Mouse (Mus musculus) B cell, adult 2 months (primary cell): Measurements from ENCODE around the gene Pklr.

Experiments used
- DNase-seq, 2 experiments: peaks; one replicate each; pipeline ENCODE4 v3.0.0; 2022

Pklr gene

GRCm38 (mm10) chr3:89135958-89136357, at the start of gene Pklr:
Gene Pklr (plus strand): TSS chr3:89136142.
- DNase-seq = no peak

GRCm38 (mm10) chr3:89087338-89088110, 48.4 kb upstream of the Pklr start:
- peak; percentile 96 to 97 for DNase-seq

- no peak for DNase-seq
Measured at GRCm38 (mm10) chr3:89088974-89089373, 47.0 kb upstream of the Pklr start.

GRCm38 (mm10) chr3:89089882-89090591, 45.9 kb upstream of the Pklr start:
- peak; percentile 83 to 85 for DNase-seq

- peak; percentile 86 to 88 for DNase-seq
Measured at GRCm38 (mm10) chr3:89090694-89091655, 45.0 kb upstream of the Pklr start.

- peak; percentile 9 to 21 for DNase-seq
Measured at GRCm38 (mm10) chr3:89091811-89092508, 44.0 kb upstream of the Pklr start.

GRCm38 (mm10) chr3:89092509-89093090, 43.3 kb upstream of the Pklr start:
- no peak for DNase-seq

GRCm38 (mm10) chr3:89093175-89093574, 42.8 kb upstream of the Pklr start, which contains the start of gene Rusc1:
Gene Rusc1 (minus strand): TSS chr3:89093311.
- peak; percentile 78 to 81 for DNase-seq

GRCm38 (mm10) chr3:89094021-89094420, 41.9 kb upstream of the Pklr start:
- DNase-seq = no peak

GRCm38 (mm10) chr3:89100811-89101210, 35.1 kb upstream of the Pklr start, which contains the start of gene Gm43738:
Gene Gm43738 (minus strand): TSS chr3:89101099.
- no peak for DNase-seq

GRCm38 (mm10) chr3:89101459-89101811, 34.5 kb upstream of the Pklr start:
- DNase-seq = no peak

- peak; percentile 88 to 93 for DNase-seq
Measured at GRCm38 (mm10) chr3:89101812-89102494, 34.0 kb upstream of the Pklr start, which contains the start of gene Fdps. Gene Fdps (minus strand): TSS chr3:89101959.

- DNase-seq = no peak
Measured at GRCm38 (mm10) chr3:89102495-89103290, 33.2 kb upstream of the Pklr start.

GRCm38 (mm10) chr3:89103291-89103595, 32.7 kb upstream of the Pklr start:
- DNase-seq = no peak

- no peak for DNase-seq
Measured at GRCm38 (mm10) chr3:89106881-89107280, 29.1 kb upstream of the Pklr start.

GRCm38 (mm10) chr3:89107545-89107944, 28.4 kb upstream of the Pklr start:
- no peak for DNase-seq

GRCm38 (mm10) chr3:89108146-89108545, 27.8 kb upstream of the Pklr start:
- no peak for DNase-seq

GRCm38 (mm10) chr3:89113058-89113457, 22.9 kb upstream of the Pklr start:
- DNase-seq = no peak

GRCm38 (mm10) chr3:89115522-89115921, 20.4 kb upstream of the Pklr start:
- peak; percentile 21 to 44 for DNase-seq

- DNase-seq = no peak
Measured at GRCm38 (mm10) chr3:89123313-89123712, 12.6 kb upstream of the Pklr start.

- no peak for DNase-seq
Measured at GRCm38 (mm10) chr3:89124241-89124640, 11.7 kb upstream of the Pklr start.
